Mouse (Mus musculus) stomach, postnatal 0 days (tissue): Measurements from ENCODE around the gene Lypd6b.

ENCODE experiments used
- CTCF ChIP-seq: IDR thresholded peaks from 2 replicates; pipeline ENCODE4 v1.5.1; 2016; ENCODE audit warnings: antibody characterized with exemption, low read depth, mild to moderate bottlenecking, moderate library complexity
- EP300 ChIP-seq: optimal IDR thresholded peaks from 2 replicates; pipeline ENCODE3; 2016; ENCODE audit warnings: antibody characterized with exemption

GRCm38 (mm10) chr2:49883990-49884389, 96.5 kb downstream of the Lypd6b start:
- no peak for TF ChIP-seq CTCF
- no peak for TF ChIP-seq EP300
